Mouse (Mus musculus) lung, embryonic 14.5 days (tissue): Measurements from ENCODE around the gene Fmo2. TPM values are rescaled to one million over a fixed set of nuclear protein-coding genes. Genes with fewer than 3 reads are reported as not detected.
A peak's percentile ranks its signal among the peaks of the same experiment; 100 is the strongest.

Experiments used
- ATAC-seq: fragments of 200-750 bp; cut with Nextera tagmentation; 2 replicates; pipeline ENCODE4 v1.8.0; 2017; ENCODE audit warnings: mild to moderate bottlenecking, moderate TSS enrichment, moderate library complexity; ENCODE audit not compliant: insufficient read depth
- DNase-seq: peaks from one replicate; pipeline ENCODE4 v3.0.0-alpha.2; 2015
- H3K27ac ChIP-seq: fragments of 300-500 bp; sonication (generic); 2 replicates; pipeline ENCODE4 v1.5.1; 2014; ENCODE audit warnings: low read depth, mild to moderate bottlenecking, moderate library complexity
- H3K27me3 ChIP-seq: fragments of 300-500 bp; sonication (generic); 2 replicates; pipeline ENCODE4 v1.6.1; 2014; ENCODE audit warnings: low read length, control low read depth; ENCODE audit not compliant: insufficient read depth
- H3K36me3 ChIP-seq: fragments of 300-500 bp; sonication (generic); 2 replicates; pipeline ENCODE4 v1.6.1; 2014; ENCODE audit warnings: control low read depth; ENCODE audit not compliant: insufficient read depth
- H3K4me1 ChIP-seq: fragments of 300-500 bp; sonication (generic); 2 replicates; pipeline ENCODE4 v1.6.1; 2014; ENCODE audit warnings: antibody characterized with exemption, control low read depth; ENCODE audit not compliant: insufficient read depth
- H3K4me2 ChIP-seq: fragments of 300-500 bp; sonication (generic); 2 replicates; pipeline ENCODE4 v1.6.1; 2014; ENCODE audit warnings: mild to moderate bottlenecking
- H3K4me3 ChIP-seq: fragments of 300-500 bp; sonication (generic); 2 replicates; pipeline ENCODE4 v1.5.1; 2014; ENCODE audit warnings: low read depth, low read length
- H3K9ac ChIP-seq: fragments of 300-500 bp; sonication (generic); 2 replicates; pipeline ENCODE4 v1.6.1; 2014
- H3K9me3 ChIP-seq: fragments of 300-500 bp; sonication (generic); 2 replicates; pipeline ENCODE4 v1.6.1; 2016; ENCODE audit warnings: low read depth, low read length, control low read depth
- CTCF ChIP-seq: IDR thresholded peaks from 2 replicates; pipeline ENCODE4 v1.5.1; 2016; ENCODE audit warnings: antibody characterized with exemption, low read depth
- WGBS: fragments of 180-500 bp; shearing (Covaris S2); extraction: QIAGEN DNeasy Blood & Tissue Kit; methylation state at CpG from one replicate; pipeline ENCODE4 v1.1.7; 2014; 5-methylcytosine and 5-hydroxymethylcytosine counted together
- polyA plus RNA-seq: library from polyadenylated mRNA; unstranded; fragments of >200 nt; fragmentation: Nextera tagmentation; extraction: Ambion mirVana; gene quantifications from 2 replicates; pipeline ENCODE4 v1.2.1, GENCODE M21; 2014

Fmo2 gene
- polyA plus RNA-seq, 1 experiment from 2014 or later: 3.4 TPM

DNA sequence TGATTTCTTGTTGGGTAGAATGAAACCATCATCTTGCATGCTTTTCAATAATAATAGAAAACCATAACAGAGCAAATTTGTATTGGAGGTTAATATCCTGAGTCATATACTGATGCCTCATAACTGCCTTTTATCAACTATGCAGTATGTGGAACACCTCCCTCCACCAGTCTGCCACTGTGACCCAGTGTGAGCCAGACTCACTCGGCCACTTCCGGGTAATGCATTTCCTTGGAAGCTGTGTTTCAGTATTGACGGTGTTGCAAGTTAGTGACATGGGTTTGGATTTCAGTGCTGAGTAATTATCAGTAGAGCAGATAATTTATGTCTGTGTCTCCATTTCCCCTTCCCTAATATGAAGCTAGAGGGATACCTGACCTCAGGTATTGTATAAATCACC, 34.9 kb downstream of the Fmo2 start:
- Histone ChIP-seq H3K27me3 (no peaks in the 10 kb centered on the region), H3K4me2 (no peak overlapping the region), H3K4me3 (no peak overlapping the region), H3K27ac (no peak overlapping the region), H3K9me3 (no peaks in the 10 kb centered on the region), H3K9ac (no peak overlapping the region), H3K4me1 (no peaks in the 10 kb centered on the region), H3K36me3 (no peaks in the 10 kb centered on the region)
- TF ChIP-seq CTCF: no peak
- ATAC-seq: no peak
- whole genome bisulfite sequencing: 83% methylated on average over 3 of the region's 3 CpGs
- no peak for DNase-seq

DNA sequence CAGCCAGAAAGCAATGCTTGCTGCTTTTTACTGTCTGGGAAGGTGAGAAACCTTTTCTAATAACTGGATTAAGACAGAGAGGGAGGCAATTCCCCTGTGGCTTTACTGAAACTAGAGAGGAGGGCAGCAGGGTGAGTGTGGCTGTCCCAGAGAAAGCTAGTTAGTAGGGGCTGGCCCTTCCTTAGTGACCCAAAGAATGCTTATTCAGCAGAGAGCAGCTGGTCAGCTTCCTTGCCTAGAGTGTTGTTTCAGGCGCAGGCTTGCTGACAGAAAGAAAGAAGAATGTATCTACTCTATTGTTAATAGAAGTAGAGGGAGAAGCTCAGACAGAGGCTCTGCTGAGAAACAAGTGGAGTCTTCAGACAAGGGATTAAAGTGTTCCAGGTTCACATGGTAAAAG, 36.2 kb downstream of the Fmo2 start:
- no peak overlapping the region; the same call in 1 of the 2 replicates for H3K9ac ChIP-seq
- no peaks in the 10 kb centered on the region for H3K4me1 ChIP-seq
- no peak overlapping the region for H3K27ac ChIP-seq
- ATAC-seq (no peak), DNase-seq (no peak)
- WGBS: 11% methylated on average over 1 of the region's 1 CpGs
- no peak overlapping the region for H3K4me3 ChIP-seq
- H3K36me3 ChIP-seq: no peaks in the 10 kb centered on the region
- H3K27me3 ChIP-seq: no peaks in the 10 kb centered on the region
- TF ChIP-seq CTCF: no peak
- H3K4me2 ChIP-seq: no peak overlapping the region
- H3K9me3 ChIP-seq: no peaks in the 10 kb centered on the region

GRCm38 (mm10) chr1:162859996-162860605, 38.4 kb downstream of the Fmo2 start:
- Histone ChIP-seq H3K9ac (no peak overlapping the region), H3K27me3 (no peaks in the 10 kb centered on the region), H3K4me3 (no peak overlapping the region), H3K4me1 (no peaks in the 10 kb centered on the region), H3K4me2 (no peak overlapping the region), H3K9me3 (no peaks in the 10 kb centered on the region), H3K27ac (no peak overlapping the region), H3K36me3 (no peaks in the 10 kb centered on the region)
- no peak for TF ChIP-seq CTCF
- peak; percentile 44 for DNase-seq
- WGBS: 58% methylated on average over 9 of the region's 9 CpGs
- peak; percentile 42; the same call in 1 of the 2 replicates for ATAC-seq

DNA sequence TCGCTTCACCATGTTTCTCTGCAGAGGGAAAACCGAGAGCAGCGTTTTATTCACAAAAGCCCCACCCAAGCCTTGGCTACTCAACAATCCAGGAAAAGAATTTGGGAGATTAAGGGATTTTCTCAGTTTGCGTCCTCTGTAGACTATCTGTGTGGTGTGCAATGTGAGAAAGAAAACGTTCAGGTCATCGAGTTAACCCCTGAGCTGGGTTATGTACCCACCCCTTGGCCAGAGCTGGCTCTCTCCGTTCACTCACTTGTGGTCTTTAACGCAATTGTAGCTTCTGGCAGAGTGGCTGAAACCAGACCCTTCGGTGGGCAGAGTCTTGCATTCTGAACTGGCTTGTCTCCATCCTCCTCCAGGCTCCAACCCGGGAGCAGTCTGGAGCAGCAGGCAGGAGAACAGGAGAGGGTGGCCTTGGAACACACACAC, 39.0 kb downstream of the Fmo2 start:
- Histone ChIP-seq H3K4me1 (no peaks in the 10 kb centered on the region), H3K4me2 (no peak overlapping the region), H3K36me3 (no peaks in the 10 kb centered on the region), H3K27ac (no peak overlapping the region), H3K9ac (no peak overlapping the region), H3K9me3 (no peaks in the 10 kb centered on the region), H3K4me3 (no peak overlapping the region), H3K27me3 (no peaks in the 10 kb centered on the region)
- 49% methylated on average over 10 of the region's 10 CpGs for WGBS
- peak; percentile 23 for DNase-seq
- TF ChIP-seq CTCF: no peak
- ATAC-seq: peak; percentile 39; the same call in 1 of the 2 replicates

DNA sequence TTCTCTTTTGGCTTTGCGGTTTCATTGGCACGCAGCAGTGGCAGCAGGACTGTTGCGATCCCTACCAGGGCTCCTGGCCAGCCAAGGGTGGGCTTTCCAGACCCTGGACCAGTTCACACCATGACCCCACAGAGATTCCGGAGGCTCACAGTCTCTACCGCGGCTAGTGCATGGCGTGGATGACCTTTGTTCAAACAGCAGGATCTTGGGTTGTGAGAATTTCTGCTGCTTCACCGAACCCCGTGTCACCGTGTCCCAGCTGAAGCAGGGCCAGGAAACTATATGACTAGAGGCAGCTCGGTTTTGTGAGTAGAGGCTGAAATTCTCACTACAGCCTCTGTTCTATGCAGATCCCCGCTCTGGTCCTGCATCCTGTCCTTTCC, 39.8 kb downstream of the Fmo2 start:
- no peak for TF ChIP-seq CTCF
- Histone ChIP-seq H3K36me3 (no peaks in the 10 kb centered on the region), H3K27ac (peak overlapping the region; percentile 3; the same call in 1 of the 2 replicates), H3K4me2 (peak overlapping the region; percentile 16; the same call in 1 of the 2 replicates), H3K4me3 (no peak overlapping the region), H3K9me3 (no peaks in the 10 kb centered on the region), H3K9ac (no peak overlapping the region), H3K4me1 (no peaks in the 10 kb centered on the region), H3K27me3 (no peaks in the 10 kb centered on the region)
- WGBS: 62% methylated on average over 12 of the region's 12 CpGs
- DNase-seq (no peak), ATAC-seq (no peak)

- no peaks in the 10 kb centered on the region for H3K27me3 ChIP-seq
- no peak for DNase-seq
- ATAC-seq: no peak
- H3K36me3 ChIP-seq: no peaks in the 10 kb centered on the region
- no peak overlapping the region for H3K4me3 ChIP-seq
- no peaks in the 10 kb centered on the region for H3K4me1 ChIP-seq
- no peaks in the 10 kb centered on the region for H3K9me3 ChIP-seq
- no peak overlapping the region for H3K9ac ChIP-seq
- no peak for TF ChIP-seq CTCF
- H3K4me2 ChIP-seq: peak overlapping the region; percentile 16; the same call in 1 of the 2 replicates
- 54% methylated on average over 18 of the region's 18 CpGs for WGBS
- no peak overlapping the region for H3K27ac ChIP-seq
Observed at GRCm38 (mm10) chr1:162857766-162858747, 40.5 kb downstream of the Fmo2 start.
